Mouse (Mus musculus) brain, embryonic 14.5 days (tissue): Measurements from ENCODE around the gene Chmp3. TPM values are rescaled to one million over a fixed set of nuclear protein-coding genes. Genes with fewer than 3 reads are reported as not detected.

Source experiments
- DNase-seq: peaks from one replicate; pipeline ENCODE4 v3.0.0-alpha.2; 2011; ENCODE audit warnings: low read depth
- CTCF ChIP-seq: fragments of 200-500 bp; IDR thresholded peaks from 2 replicates; pipeline ENCODE4 v1.5.1; 2012; ENCODE audit warnings: inconsistent platforms, mild to moderate bottlenecking, moderate library complexity, borderline replicate concordance; ENCODE audit not compliant: insufficient read depth, insufficient read length; ENCODE audit errors: extremely low read depth
- POLR2A ChIP-seq: fragments of 200-500 bp; IDR thresholded peaks from 2 replicates; pipeline ENCODE4 v1.6.1; 2012; ENCODE audit warnings: mild to moderate bottlenecking, inconsistent platforms, borderline replicate concordance; ENCODE audit not compliant: poor library complexity, insufficient read depth, insufficient read length, severe bottlenecking; ENCODE audit errors: extremely low read depth
- polyA plus RNA-seq: library from polyadenylated mRNA; depleted of rRNA; stranded (reverse); fragments of >200 nt; gene quantifications from 2 replicates; pipeline ENCODE4 v1.2.3, GENCODE M21; 2012; rRNA removed

The Chmp3 gene
- polyA plus RNA-seq, 1 experiment, result 51.0 TPM

DNA sequence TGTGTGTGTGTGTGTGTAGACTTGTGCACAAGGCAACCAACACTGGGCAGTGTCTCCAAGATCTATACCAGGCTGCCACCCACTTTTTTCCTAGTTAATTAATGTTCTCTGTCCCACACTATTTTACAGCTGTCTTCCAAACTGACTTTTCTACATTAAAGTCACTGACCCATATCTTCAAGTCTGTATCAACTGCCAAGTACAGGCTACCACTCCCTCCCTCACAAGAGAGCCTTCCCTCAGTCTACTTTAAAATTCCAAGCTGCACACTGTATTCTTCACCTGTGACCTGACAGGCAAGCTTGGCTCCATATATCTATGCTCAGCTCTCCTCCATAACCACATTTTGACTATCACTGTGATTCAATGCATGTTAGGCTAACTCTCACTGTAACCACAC lies 69.6 kb downstream of the Chmp3 start:
- no peak for TF ChIP-seq POLR2A
- TF ChIP-seq CTCF, result no peak

GRCm38 (mm10) chr6:71616959-71617358 lies 73.4 kb downstream of the Chmp3 start:
- no peak for DNase-seq
- no peak for TF ChIP-seq POLR2A
- TF ChIP-seq CTCF, result no peak

More for the DNA sequence above, 69.6 kb downstream of the Chmp3 start:
- no peak for DNase-seq

DNA sequence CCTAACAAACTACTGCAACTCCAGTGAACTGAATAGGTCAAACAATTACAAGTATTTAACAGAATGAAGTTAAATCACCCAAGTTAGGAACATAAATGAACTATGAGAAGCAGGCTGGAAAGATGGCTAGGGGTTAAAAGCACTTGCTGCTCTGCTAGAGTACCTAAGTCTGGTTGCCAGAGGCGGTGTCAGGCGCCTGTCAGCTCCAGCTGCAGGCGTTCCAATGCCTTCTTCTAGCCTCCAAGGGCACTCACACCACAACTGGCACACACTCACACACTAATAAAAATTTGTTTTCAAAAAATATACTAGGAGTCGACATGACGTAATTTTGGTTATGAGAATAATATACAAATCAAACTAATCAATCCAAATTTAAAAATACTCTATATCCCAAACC lies 78.0 kb downstream of the Chmp3 start:
- no peak for DNase-seq
- TF ChIP-seq CTCF (no peak), POLR2A (no peak)

- peak; percentile 7 for DNase-seq
- TF ChIP-seq POLR2A (no peak), CTCF (no peak)
Measured at GRCm38 (mm10) chr6:71621981-71622380, 78.4 kb downstream of the Chmp3 start.

GRCm38 (mm10) chr6:71624723-71625122 lies 81.1 kb downstream of the Chmp3 start:
- TF ChIP-seq CTCF (no peak), POLR2A (no peak)

DNA sequence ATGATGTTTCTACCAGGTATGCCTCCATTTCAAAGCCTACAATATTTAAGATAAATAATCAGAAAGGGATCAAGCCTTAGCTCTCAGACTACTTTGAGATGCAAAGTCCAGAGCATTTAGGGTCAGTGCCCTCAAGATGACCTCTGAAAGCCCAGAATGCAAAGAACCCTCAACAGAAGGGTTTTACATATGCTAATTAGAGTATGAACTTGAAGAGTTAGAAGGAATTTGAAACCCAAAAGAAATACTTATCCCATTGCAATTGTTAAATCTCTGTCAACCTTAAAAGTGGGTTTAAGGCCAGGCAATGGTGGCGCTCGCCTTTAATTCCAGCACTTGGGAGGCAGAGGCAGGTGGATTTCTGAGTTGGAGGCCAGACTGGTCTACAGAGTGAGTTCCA lies 82.4 kb downstream of the Chmp3 start:
- DNase-seq, result no peak
- TF ChIP-seq CTCF, result no peak
- no peak for TF ChIP-seq POLR2A

More at GRCm38 (mm10) chr6:71624723-71625122, 81.1 kb downstream of the Chmp3 start:
- no peak for DNase-seq

DNA sequence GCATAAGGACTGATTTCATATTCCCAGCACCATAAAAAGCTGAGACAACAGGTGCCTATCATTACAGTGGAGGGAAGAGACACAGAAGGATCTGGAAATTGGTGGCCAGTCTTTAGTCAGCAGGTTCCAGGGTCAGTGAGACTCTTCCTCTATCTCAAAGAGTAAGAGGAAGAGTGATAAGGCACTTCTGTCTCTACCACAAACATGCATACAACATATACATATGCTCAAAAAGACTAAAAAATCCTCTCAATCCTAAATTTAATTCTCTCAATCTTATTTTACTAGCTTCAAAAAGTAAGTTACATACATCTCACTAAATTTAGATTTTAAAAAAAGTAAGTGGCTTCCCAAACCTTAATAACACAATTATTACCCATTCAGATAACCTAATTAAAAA lies 83.7 kb downstream of the Chmp3 start:
- TF ChIP-seq CTCF (no peak), POLR2A (no peak)
- DNase-seq, result no peak

DNA sequence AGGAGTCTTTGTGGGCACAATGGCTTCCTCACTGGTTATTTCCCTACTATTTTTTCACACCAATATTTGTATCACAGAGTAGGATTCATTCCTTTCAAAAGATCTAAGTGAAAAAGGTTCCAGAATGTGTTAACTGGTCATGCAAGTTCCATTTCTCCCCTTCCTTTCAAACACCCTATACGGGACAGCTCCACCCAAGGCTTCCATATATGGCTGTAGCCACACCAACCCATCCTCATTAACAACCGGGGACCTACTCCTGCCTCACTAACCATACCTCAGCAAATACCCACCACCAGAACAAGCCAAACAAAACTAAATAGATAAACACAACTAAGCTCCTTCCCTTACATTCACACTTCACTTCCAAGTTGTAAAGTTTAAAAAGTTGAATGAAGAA lies 87.6 kb downstream of the Chmp3 start:
- peak; percentile 24 for DNase-seq
- TF ChIP-seq CTCF (no peak), POLR2A (no peak)

DNA sequence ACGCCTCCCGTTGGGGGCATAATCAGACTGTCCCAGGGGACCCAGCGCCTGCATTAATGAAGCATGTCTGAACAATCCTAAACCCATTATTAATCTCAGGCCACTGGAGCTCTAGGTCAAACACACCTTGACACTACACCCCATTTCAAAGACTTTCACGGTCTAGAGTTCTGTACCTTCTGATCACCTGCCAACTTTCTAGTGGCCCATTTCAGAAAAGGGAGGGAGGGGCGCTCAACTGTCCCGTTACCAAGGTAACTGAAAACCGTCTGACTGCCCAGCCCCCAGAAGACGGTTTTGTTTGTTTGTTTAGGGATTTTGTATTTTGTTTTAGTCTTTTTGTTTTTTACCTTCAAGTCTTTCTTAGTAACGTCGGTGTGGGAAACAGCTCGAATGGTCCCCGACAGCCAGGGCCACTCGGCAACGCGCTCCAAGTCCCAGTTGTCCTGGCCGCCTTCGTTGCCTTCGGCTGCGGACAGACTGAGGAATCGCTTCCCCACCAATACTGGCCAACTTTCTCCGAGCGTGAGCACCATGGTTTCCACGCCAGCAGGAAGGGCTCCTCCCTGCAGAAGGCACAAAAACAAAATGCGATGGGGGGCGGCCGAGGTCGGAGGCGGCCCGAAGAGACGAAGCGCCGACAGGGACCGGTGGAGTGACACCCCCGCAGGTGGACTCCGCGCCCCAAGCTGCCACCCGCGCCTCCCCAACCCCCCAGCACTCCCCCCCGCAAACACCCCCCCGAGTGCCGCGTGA lies 88.3 kb downstream of the Chmp3 start:
- peak; percentile 57 for DNase-seq
- TF ChIP-seq POLR2A, result no peak
- no peak for TF ChIP-seq CTCF

Other genes starting within 250 kb of the Chmp3 start
- 0.85 and 0.88 TPM in 2 replicates for gene Smyd1, start 221.6 kb upstream of the Chmp3 start, polyA plus RNA-seq
- gene Cd8b1, start 221.0 kb upstream of the Chmp3 start, polyA plus RNA-seq, result not detected in 2 replicates
- gene Cd8a, start 170.4 kb upstream of the Chmp3 start, polyA plus RNA-seq, result not detected in 2 replicates
- gene Rmnd5a, start 103.2 kb upstream of the Chmp3 start, polyA plus RNA-seq, result 30.0 and 33.6 TPM in 2 replicates
- gene Rnf103, start 49.9 kb upstream of the Chmp3 start, polyA plus RNA-seq, result 23.5 and 25.1 TPM in 2 replicates
- gene Kdm3a, start 89.2 kb downstream of the Chmp3 start, polyA plus RNA-seq, result 65.1 and 66.4 TPM in 2 replicates
- 188 and 236 TPM in 2 replicates for gene Reep1, start 163.8 kb downstream of the Chmp3 start, polyA plus RNA-seq